Mouse (Mus musculus) E14TG2a.4 (cell line): ENCODE data around the gene Helz.

Experiments
- CTCF ChIP-seq: conservative IDR thresholded peaks from 2 replicates; pipeline ENCODE4 v1.5.1; 2014; ENCODE audit warnings: low read length
- NANOG ChIP-seq: IDR thresholded peaks from 2 replicates; pipeline ENCODE4 v1.6.1; 2014; ENCODE audit warnings: borderline replicate concordance, low read length, mixed read lengths
- POU5F1 ChIP-seq: IDR thresholded peaks from 2 replicates; pipeline ENCODE4 v1.6.1; 2014; ENCODE audit warnings: low read length, borderline replicate concordance

DNA sequence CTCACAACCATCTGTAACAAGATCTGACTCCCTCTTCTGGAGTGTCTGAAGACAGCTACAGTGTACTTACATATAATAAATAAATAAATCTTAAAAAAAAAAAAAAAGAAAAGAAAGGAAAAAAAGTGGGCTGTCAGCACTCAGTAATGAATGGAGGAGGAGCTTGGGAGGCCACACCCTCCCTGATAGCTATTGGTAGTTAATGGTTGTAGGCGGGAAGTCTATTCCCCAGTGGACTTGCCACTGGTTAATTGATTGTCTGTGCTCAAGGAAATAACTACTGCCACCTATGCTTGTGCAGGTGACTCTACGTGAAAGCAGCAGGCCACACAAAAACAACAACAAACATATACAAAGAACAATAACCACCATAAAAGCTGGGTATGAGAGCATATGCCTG, 31.3 kb upstream of the Helz start:
- TF ChIP-seq CTCF (no peak), POU5F1 (no peak), NANOG (no peak)
